Mouse (Mus musculus): ENCODE measurements around the gene Tigd3. TPM values are rescaled to one million over a fixed set of nuclear protein-coding genes. Genes with fewer than 3 reads are reported as not detected.

Gene Tigd3
- polyA plus RNA-seq, 1 experiment from 2014 or later, result 7.5 TPM

- peak overlapping the region; percentile 61 for H3K4me2 ChIP-seq (replicated peaks; ENCODE audit: low read depth, low read length)
- peak overlapping the region; percentile 92 for H3K9ac ChIP-seq (ENCODE audit: low read depth, low read length)
- WGBS, result under 1% methylated on average over 49 of the region's 59 CpGs
- peak; percentile 100 for DNase-seq (ENCODE audit: low spot score)
- H3K4me3 ChIP-seq (ENCODE audit: low read depth, low read length), result peak overlapping the region; percentile 90
- H3K27ac ChIP-seq (ENCODE audit: low read depth, low read length), result peak overlapping the region; percentile 74
- ATAC-seq (ENCODE audit: low FRiP score), result peak; percentile 94
- no peaks in the 10 kb centered on the region for H3K36me3 ChIP-seq (ENCODE audit: control insufficient read depth, insufficient read depth, low read length)
- H3K27me3 ChIP-seq (ENCODE audit: control insufficient read depth, insufficient read depth, low read length), result no peaks in the 10 kb centered on the region
- no peaks in the 10 kb centered on the region for H3K9me3 ChIP-seq (ENCODE audit: control insufficient read depth, low read length)
- peaks cover 10% of the 10 kb centered on the region for H3K4me1 ChIP-seq (replicated peaks; ENCODE audit: control insufficient read depth, insufficient read depth, low read length)
Observed at GRCm38 (mm10) chr19:5912103-5913006, 18.4 kb upstream of the Tigd3 start.

GRCm38 (mm10) chr19:5911430-5912102 is 17.6 kb upstream of the Tigd3 start:
- WGBS, result 9% methylated on average over 14 of the region's 14 CpGs
- Histone ChIP-seq H3K36me3 (ENCODE audit: control insufficient read depth, insufficient read depth, low read length) (no peaks in the 10 kb centered on the region), H3K9me3 (ENCODE audit: control insufficient read depth, low read length) (no peaks in the 10 kb centered on the region), H3K4me3 (ENCODE audit: low read depth, low read length) (peak overlapping the region; percentile 90), H3K27ac (ENCODE audit: low read depth, low read length) (peak overlapping the region; percentile 74; the same call in 1 of the 2 replicates), H3K9ac (ENCODE audit: low read depth, low read length) (peak overlapping the region; percentile 92), H3K27me3 (ENCODE audit: control insufficient read depth, insufficient read depth, low read length) (no peaks in the 10 kb centered on the region), H3K4me1 (replicated peaks; ENCODE audit: control insufficient read depth, insufficient read depth, low read length) (peaks cover 10% of the 10 kb centered on the region), H3K4me2 (replicated peaks; ENCODE audit: low read depth, low read length) (peak overlapping the region; percentile 53)
- DNase-seq (ENCODE audit: low spot score) (no peak), ATAC-seq (ENCODE audit: low FRiP score) (no peak)

GRCm38 (mm10) chr19:5910221-5910620 is 16.3 kb upstream of the Tigd3 start:
- H3K9me3 ChIP-seq (ENCODE audit: control insufficient read depth, low read length), result no peaks in the 10 kb centered on the region
- H3K9ac ChIP-seq (ENCODE audit: low read depth, low read length), result no peak overlapping the region; the same call in 1 of the 2 replicates
- WGBS, result 76% methylated on average over 6 of the region's 6 CpGs
- no peak overlapping the region for H3K4me3 ChIP-seq (ENCODE audit: low read depth, low read length)
- ATAC-seq (ENCODE audit: low FRiP score) (no peak), DNase-seq (ENCODE audit: low spot score) (no peak)
- no peaks in the 10 kb centered on the region for H3K36me3 ChIP-seq (ENCODE audit: control insufficient read depth, insufficient read depth, low read length)
- peaks cover 10% of the 10 kb centered on the region for H3K4me1 ChIP-seq (replicated peaks; ENCODE audit: control insufficient read depth, insufficient read depth, low read length)
- no peaks in the 10 kb centered on the region for H3K27me3 ChIP-seq (ENCODE audit: control insufficient read depth, insufficient read depth, low read length)
- no peak overlapping the region for H3K27ac ChIP-seq (ENCODE audit: low read depth, low read length)
- peak overlapping the region; percentile 1 for H3K4me2 ChIP-seq (replicated peaks; ENCODE audit: low read depth, low read length)

- DNase-seq (ENCODE audit: low spot score), result no peak
- Histone ChIP-seq H3K9me3 (ENCODE audit: control insufficient read depth, low read length) (no peaks in the 10 kb centered on the region), H3K4me2 (replicated peaks; ENCODE audit: low read depth, low read length) (no peak overlapping the region), H3K9ac (ENCODE audit: low read depth, low read length) (no peak overlapping the region), H3K4me3 (ENCODE audit: low read depth, low read length) (no peak overlapping the region), H3K4me1 (replicated peaks; ENCODE audit: control insufficient read depth, insufficient read depth, low read length) (peaks cover 6% of the 10 kb centered on the region; the same call in 1 of the 2 replicates), H3K27me3 (ENCODE audit: control insufficient read depth, insufficient read depth, low read length) (no peaks in the 10 kb centered on the region), H3K27ac (ENCODE audit: low read depth, low read length) (no peak overlapping the region), H3K36me3 (ENCODE audit: control insufficient read depth, insufficient read depth, low read length) (peaks cover 11% of the 10 kb centered on the region)
- no peak for ATAC-seq (ENCODE audit: low FRiP score)
- WGBS, result 95% methylated on average over 3 of the region's 3 CpGs
Observed at GRCm38 (mm10) chr19:5907275-5907674, 13.3 kb upstream of the Tigd3 start.

- WGBS, result 8% methylated on average over 31 of the region's 31 CpGs
- Histone ChIP-seq H3K4me3 (ENCODE audit: low read depth, low read length) (peak overlapping the region; percentile 64), H3K4me2 (replicated peaks; ENCODE audit: low read depth, low read length) (peak overlapping the region; percentile 78), H3K36me3 (ENCODE audit: control insufficient read depth, insufficient read depth, low read length) (peaks cover 7% of the 10 kb centered on the region; the same call in 1 of the 2 replicates), H3K9ac (ENCODE audit: low read depth, low read length) (peak overlapping the region; percentile 74), H3K27me3 (ENCODE audit: control insufficient read depth, insufficient read depth, low read length) (no peaks in the 10 kb centered on the region), H3K27ac (ENCODE audit: low read depth, low read length) (peak overlapping the region; percentile 47; the same call in 1 of the 2 replicates), H3K4me1 (replicated peaks; ENCODE audit: control insufficient read depth, insufficient read depth, low read length) (peaks cover 2% of the 10 kb centered on the region; the same call in 1 of the 2 replicates), H3K9me3 (ENCODE audit: control insufficient read depth, low read length) (no peaks in the 10 kb centered on the region)
- DNase-seq (ENCODE audit: low spot score) (no peak), ATAC-seq (ENCODE audit: low FRiP score) (peak; percentile 69; the same call in 1 of the 2 replicates)
Observed at GRCm38 (mm10) chr19:5893282-5894001, 507 bp downstream of the Tigd3 start.

- H3K27me3 ChIP-seq (ENCODE audit: control insufficient read depth, insufficient read depth, low read length), result no peaks in the 10 kb centered on the region
- 91% methylated on average over 13 of the region's 13 CpGs for WGBS
- H3K9me3 ChIP-seq (ENCODE audit: control insufficient read depth, low read length), result no peaks in the 10 kb centered on the region
- peak overlapping the region; percentile 78; the same call in 1 of the 2 replicates for H3K4me2 ChIP-seq (replicated peaks; ENCODE audit: low read depth, low read length)
- DNase-seq (ENCODE audit: low spot score) (no peak), ATAC-seq (ENCODE audit: low FRiP score) (no peak)
- H3K36me3 ChIP-seq (ENCODE audit: control insufficient read depth, insufficient read depth, low read length), result peaks cover 4% of the 10 kb centered on the region; the same call in 1 of the 2 replicates
- H3K27ac ChIP-seq (ENCODE audit: low read depth, low read length), result no peak overlapping the region
- peaks cover 2% of the 10 kb centered on the region; the same call in 1 of the 2 replicates for H3K4me1 ChIP-seq (replicated peaks; ENCODE audit: control insufficient read depth, insufficient read depth, low read length)
- peak overlapping the region; percentile 74 for H3K9ac ChIP-seq (ENCODE audit: low read depth, low read length)
- H3K4me3 ChIP-seq (ENCODE audit: low read depth, low read length), result peak overlapping the region; percentile 64
Observed at GRCm38 (mm10) chr19:5892735-5893134, 1.2 kb downstream of the Tigd3 start.

- no peak overlapping the region for H3K4me3 ChIP-seq (ENCODE audit: low read depth, low read length)
- H3K27ac ChIP-seq (ENCODE audit: low read depth, low read length), result 0 out of 2 replicates have a peak overlapping the region, but pooled peaks have one; percentile 5
Observed at GRCm38 (mm10) chr19:5892262-5892661, 1.7 kb downstream of the Tigd3 start.

More at GRCm38 (mm10) chr19:5892262-5892661, 1.7 kb downstream of the Tigd3 start:
- no peaks in the 10 kb centered on the region for H3K9me3 ChIP-seq (ENCODE audit: control insufficient read depth, low read length)
- no peak overlapping the region for H3K9ac ChIP-seq (ENCODE audit: low read depth, low read length)
- DNase-seq (ENCODE audit: low spot score) (no peak), ATAC-seq (ENCODE audit: low FRiP score) (no peak)
- peaks cover 2% of the 10 kb centered on the region; the same call in 1 of the 2 replicates for H3K4me1 ChIP-seq (replicated peaks; ENCODE audit: control insufficient read depth, insufficient read depth, low read length)
- H3K36me3 ChIP-seq (ENCODE audit: control insufficient read depth, insufficient read depth, low read length), result peaks cover 4% of the 10 kb centered on the region; the same call in 1 of the 2 replicates
- no peaks in the 10 kb centered on the region for H3K27me3 ChIP-seq (ENCODE audit: control insufficient read depth, insufficient read depth, low read length)
- 94% methylated on average over 7 of the region's 7 CpGs for WGBS
- 0 out of 2 replicates have a peak overlapping the region, but pooled peaks have one; percentile 5 for H3K4me2 ChIP-seq (replicated peaks; ENCODE audit: low read depth, low read length)

All from hindbrain, embryonic 11.5 days (tissue).